Mouse (Mus musculus): ENCODE data around the gene Map3k15. TPM values are rescaled to one million over a fixed set of nuclear protein-coding genes. Genes with fewer than 3 reads are reported as not detected.

Map3k15 gene
- polyA plus RNA-seq, 1 experiment, result not detected

DNA sequence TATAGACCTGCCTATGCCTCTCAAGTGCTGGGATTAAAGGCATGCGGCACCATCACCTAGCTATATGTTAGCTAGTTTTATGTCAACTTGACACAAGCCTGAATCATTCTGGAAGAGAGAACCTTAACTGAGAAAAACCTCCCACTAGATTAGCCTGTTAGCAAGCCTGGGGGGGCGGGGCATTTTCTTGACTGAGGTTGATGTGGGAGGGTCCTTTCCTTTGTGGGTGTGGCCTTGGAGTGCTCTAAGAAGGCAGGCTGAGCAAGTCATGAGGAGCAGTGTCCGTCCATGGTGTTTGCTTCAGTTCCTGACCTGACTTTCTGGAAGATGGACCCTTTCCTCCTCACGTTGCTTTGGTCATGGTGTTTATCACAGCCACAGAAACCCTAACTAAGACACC, 158.6 kb downstream of the Map3k15 start:
- H3K4me3 ChIP-seq (ENCODE audit: insufficient read depth, low read depth, low read length), result no peak overlapping the region
- H3K27ac ChIP-seq (ENCODE audit: insufficient read depth, low read depth, low read length), result no peak overlapping the region
- TF ChIP-seq CTCF (IDR thresholded peaks at IDR 0.05; ENCODE audit: insufficient read depth, low read depth, low read length) (no peak), POLR2A (IDR thresholded peaks at IDR 0.05; ENCODE audit: insufficient read depth, low read depth, low read length) (no peak)
- H3K4me1 ChIP-seq (ENCODE audit: control insufficient read depth, insufficient read depth, low read length), result no peaks in the 10 kb centered on the region
- 89% methylated on average over 4 of the region's 4 CpGs for WGBS

DNA sequence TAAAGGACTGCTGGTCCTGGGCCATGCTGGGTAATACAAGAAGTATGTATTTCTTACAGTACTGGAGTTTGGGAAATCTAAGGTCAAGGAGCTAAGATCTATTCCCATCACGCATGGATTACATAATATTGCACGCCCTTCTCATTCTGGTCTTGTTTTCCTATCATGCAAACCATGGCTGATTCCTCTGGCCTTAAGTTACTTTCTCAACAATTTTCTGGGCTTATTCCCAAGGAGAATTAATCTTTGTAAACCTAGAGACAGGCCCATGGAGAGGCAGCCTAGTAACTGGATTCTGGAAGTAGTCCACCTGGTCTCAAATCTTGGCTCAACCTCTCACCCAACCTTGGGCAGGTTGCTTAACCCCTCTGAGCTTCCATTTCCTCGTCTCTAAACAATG, 159.2 kb downstream of the Map3k15 start:
- no peak for TF ChIP-seq CTCF (IDR thresholded peaks at IDR 0.05; ENCODE audit: insufficient read depth, low read depth, low read length)
- no peak for TF ChIP-seq POLR2A (IDR thresholded peaks at IDR 0.05; ENCODE audit: insufficient read depth, low read depth, low read length)
- Histone ChIP-seq H3K27ac (ENCODE audit: insufficient read depth, low read depth, low read length) (no peak overlapping the region), H3K4me3 (ENCODE audit: insufficient read depth, low read depth, low read length) (no peak overlapping the region), H3K4me1 (ENCODE audit: control insufficient read depth, insufficient read depth, low read length) (no peaks in the 10 kb centered on the region)
- WGBS, result 94% methylated on average over 3 of the region's 3 CpGs

- TF ChIP-seq CTCF (IDR thresholded peaks at IDR 0.05; ENCODE audit: insufficient read depth, low read depth, low read length), result no peak
- no peak for TF ChIP-seq POLR2A (IDR thresholded peaks at IDR 0.05; ENCODE audit: insufficient read depth, low read depth, low read length)
- no peak overlapping the region for H3K4me3 ChIP-seq (ENCODE audit: insufficient read depth, low read depth, low read length)
- WGBS, result 90% methylated on average over 3 of the region's 3 CpGs
- H3K27ac ChIP-seq (ENCODE audit: insufficient read depth, low read depth, low read length), result no peak overlapping the region
- no peaks in the 10 kb centered on the region for H3K4me1 ChIP-seq (ENCODE audit: control insufficient read depth, insufficient read depth, low read length)
Observed at GRCm38 (mm10) chrX:160148859-160149258, 160.6 kb downstream of the Map3k15 start.

- Histone ChIP-seq H3K4me3 (ENCODE audit: insufficient read depth, low read depth, low read length) (no peak overlapping the region), H3K4me1 (ENCODE audit: control insufficient read depth, insufficient read depth, low read length) (no peaks in the 10 kb centered on the region), H3K27ac (ENCODE audit: insufficient read depth, low read depth, low read length) (no peak overlapping the region)
- no peak for TF ChIP-seq POLR2A (IDR thresholded peaks at IDR 0.05; ENCODE audit: insufficient read depth, low read depth, low read length)
- no peak for TF ChIP-seq CTCF (IDR thresholded peaks at IDR 0.05; ENCODE audit: insufficient read depth, low read depth, low read length)
- 47% methylated on average over 4 of the region's 4 CpGs for WGBS
Observed at GRCm38 (mm10) chrX:160153147-160153815, 165.0 kb downstream of the Map3k15 start.

- Histone ChIP-seq H3K4me1 (ENCODE audit: control insufficient read depth, insufficient read depth, low read length) (no peaks in the 10 kb centered on the region), H3K27ac (ENCODE audit: insufficient read depth, low read depth, low read length) (no peak overlapping the region), H3K4me3 (ENCODE audit: insufficient read depth, low read depth, low read length) (no peak overlapping the region)
- TF ChIP-seq POLR2A (IDR thresholded peaks at IDR 0.05; ENCODE audit: insufficient read depth, low read depth, low read length) (no peak), CTCF (IDR thresholded peaks at IDR 0.05; ENCODE audit: insufficient read depth, low read depth, low read length) (no peak)
- WGBS, result 86% methylated on average over 3 of the region's 3 CpGs
Observed at GRCm38 (mm10) chrX:160164259-160164658, 176.0 kb downstream of the Map3k15 start.

GRCm38 (mm10) chrX:160166246-160166985, 178.2 kb downstream of the Map3k15 start:
- no peak for TF ChIP-seq POLR2A (IDR thresholded peaks at IDR 0.05; ENCODE audit: insufficient read depth, low read depth, low read length)
- no peak for TF ChIP-seq CTCF (IDR thresholded peaks at IDR 0.05; ENCODE audit: insufficient read depth, low read depth, low read length)
- Histone ChIP-seq H3K27ac (ENCODE audit: insufficient read depth, low read depth, low read length) (no peak overlapping the region), H3K4me3 (ENCODE audit: insufficient read depth, low read depth, low read length) (no peak overlapping the region), H3K4me1 (ENCODE audit: control insufficient read depth, insufficient read depth, low read length) (no peaks in the 10 kb centered on the region)
- WGBS, result 43% methylated on average over 6 of the region's 6 CpGs

- no peak overlapping the region for H3K27ac ChIP-seq (ENCODE audit: insufficient read depth, low read depth, low read length)
- no peaks in the 10 kb centered on the region for H3K4me1 ChIP-seq (ENCODE audit: control insufficient read depth, insufficient read depth, low read length)
- 24% methylated on average over 3 of the region's 3 CpGs for WGBS
- TF ChIP-seq CTCF (IDR thresholded peaks at IDR 0.05; ENCODE audit: insufficient read depth, low read depth, low read length), result no peak
- no peak for TF ChIP-seq POLR2A (IDR thresholded peaks at IDR 0.05; ENCODE audit: insufficient read depth, low read depth, low read length)
- no peak overlapping the region for H3K4me3 ChIP-seq (ENCODE audit: insufficient read depth, low read depth, low read length)
Observed at GRCm38 (mm10) chrX:160170150-160170549, 181.9 kb downstream of the Map3k15 start.

Other genes starting within 250 kb of the Map3k15 start
- not detected in 2 replicates for gene Pdha1, start 150.0 kb downstream of the Map3k15 start, polyA plus RNA-seq (2012; ENCODE audit: insufficient read depth, insufficient read length, low replicate concordance, missing spikeins)